Mouse (Mus musculus) spleen, adult 2 months (tissue): ENCODE results near the gene Tmem200b. TPM values are rescaled to one million over a fixed set of nuclear protein-coding genes. Genes with fewer than 3 reads are reported as not detected.

Experiments used
- DNase-seq, 2 experiments: peaks; one replicate each; pipeline versions ENCODE4 v3.0.0 to v3.0.0-alpha.2; 2012 to 2021; ENCODE audit warnings: low spot score in 2 of 2, low read depth in 1 of 2
- H3K27ac ChIP-seq: fragments of 200-500 bp; 2 replicates; pipeline ENCODE4 v1.5.1; 2012; ENCODE audit warnings: low read length, inconsistent platforms; ENCODE audit not compliant: insufficient read depth
- H3K27me3 ChIP-seq: fragments of 200-500 bp; 2 replicates; pipeline ENCODE4 v1.6.1; 2012; ENCODE audit warnings: mild to moderate bottlenecking, moderate library complexity, low read length, inconsistent platforms; ENCODE audit not compliant: control insufficient read depth, insufficient read depth
- H3K36me3 ChIP-seq: fragments of 200-500 bp; 2 replicates; pipeline ENCODE4 v1.6.1; 2012; ENCODE audit warnings: mild to moderate bottlenecking, low read length, inconsistent platforms; ENCODE audit not compliant: control insufficient read depth, insufficient read depth
- H3K4me1 ChIP-seq: fragments of 200-500 bp; 2 replicates; pipeline ENCODE4 v1.6.1; 2011; ENCODE audit warnings: inconsistent platforms; ENCODE audit not compliant: control insufficient read depth, insufficient read depth, insufficient read length
- H3K4me3 ChIP-seq: fragments of 200-500 bp; 2 replicates; pipeline ENCODE4 v1.5.1; 2011; ENCODE audit warnings: mild to moderate bottlenecking, inconsistent platforms; ENCODE audit not compliant: insufficient read depth, insufficient read length; ENCODE audit errors: extremely low read depth
- CTCF ChIP-seq: fragments of 200-500 bp; IDR thresholded peaks from 2 replicates; pipeline ENCODE4 v1.5.1; 2011; ENCODE audit warnings: mild to moderate bottlenecking, inconsistent platforms; ENCODE audit not compliant: insufficient read depth, insufficient read length, insufficient replicate concordance; ENCODE audit errors: extremely low read depth
- POLR2A ChIP-seq: fragments of 200-500 bp; IDR thresholded peaks from 2 replicates; pipeline ENCODE4 v1.6.1; 2011; ENCODE audit warnings: low read depth, low read length, inconsistent platforms
- WGBS: fragments of 180-500 bp; shearing (Covaris S2); methylation state at CpG from one replicate; pipeline ENCODE4 v1.1.7; 2018; 5-methylcytosine and 5-hydroxymethylcytosine counted together
- polyA plus RNA-seq: library from polyadenylated mRNA; depleted of rRNA; stranded (reverse); fragments of >200 nt; gene quantifications from 2 replicates; pipeline ENCODE4 v1.2.3, GENCODE M21; 2012; rRNA removed

Tmem200b gene
- polyA plus RNA-seq = 11.4 and 17.3 TPM in 2 replicates

- H3K27ac ChIP-seq = peak within 1 kb of the TSS; percentile 60; the same call in 1 of the 2 replicates
Observed at GRCm38 (mm10) chr4:131921461-131922346, at the start of gene Tmem200b. Tmem200b (plus strand) TSS chr4:131921771.

GRCm38 (mm10) chr4:131872672-131873292 is 48.8 kb upstream of the Tmem200b start:
- no peak for DNase-seq
- TF ChIP-seq CTCF (no peak), POLR2A (no peak)
- Histone ChIP-seq H3K27me3 (no peaks in the 10 kb centered on the region), H3K4me3 (peak overlapping the region; percentile 67), H3K36me3 (no peaks in the 10 kb centered on the region), H3K4me1 (peaks cover 8% of the 10 kb centered on the region; the same call in 1 of the 2 replicates), H3K27ac (peak overlapping the region; percentile 47; the same call in 1 of the 2 replicates)
- 3% methylated on average over 11 of the region's 11 CpGs for WGBS

More at GRCm38 (mm10) chr4:131921461-131922346, at the start of gene Tmem200b:
- Histone ChIP-seq H3K4me3 (peak within 1 kb of the TSS; percentile 46; the same call in 1 of the 2 replicates), H3K4me1 (peaks cover 7% of the 10 kb centered on the region; the same call in 1 of the 2 replicates), H3K27me3 (peaks cover 25% of the 10 kb centered on the region), H3K36me3 (peaks cover 30% of the 10 kb centered on the region)
- WGBS = 4% methylated on average over 118 of the region's 130 CpGs
- TF ChIP-seq POLR2A (no peak), CTCF (no peak)
- no peak for DNase-seq

GRCm38 (mm10) chr4:131873293-131874168 is 48.0 kb upstream of the Tmem200b start, which contains the start of gene Srsf4:
Srsf4 (plus strand) TSS chr4:131873617.
- no peaks in the 10 kb centered on the region for H3K36me3 ChIP-seq
- WGBS = 1% methylated on average over 102 of the region's 116 CpGs
- TF ChIP-seq POLR2A (peak; percentile 87), CTCF (no peak)
- H3K4me3 ChIP-seq = peak within 1 kb of the TSS; percentile 91
- peak; percentile 90 to 91 for DNase-seq
- peak within 1 kb of the TSS; percentile 98 for H3K27ac ChIP-seq
- H3K4me1 ChIP-seq = peaks cover 8% of the 10 kb centered on the region; the same call in 1 of the 2 replicates
- no peaks in the 10 kb centered on the region for H3K27me3 ChIP-seq

- DNase-seq = no peak
- peak overlapping the region; percentile 91 for H3K4me3 ChIP-seq
- H3K4me1 ChIP-seq = peaks cover 8% of the 10 kb centered on the region; the same call in 1 of the 2 replicates
- peak overlapping the region; percentile 98 for H3K27ac ChIP-seq
- TF ChIP-seq POLR2A (no peak), CTCF (no peak)
- H3K36me3 ChIP-seq = no peaks in the 10 kb centered on the region
- no peaks in the 10 kb centered on the region for H3K27me3 ChIP-seq
- WGBS = under 1% methylated on average over 20 of the region's 20 CpGs
Observed at GRCm38 (mm10) chr4:131874169-131874536, 47.4 kb upstream of the Tmem200b start.

- DNase-seq = no peak
- H3K4me1 ChIP-seq = peaks cover 8% of the 10 kb centered on the region; the same call in 1 of the 2 replicates
- H3K27ac ChIP-seq = peak overlapping the region; percentile 98
- H3K27me3 ChIP-seq = no peaks in the 10 kb centered on the region
- H3K4me3 ChIP-seq = peak overlapping the region; percentile 91
- 1% methylated on average over 11 of the region's 11 CpGs for WGBS
- no peak for TF ChIP-seq CTCF
- no peak for TF ChIP-seq POLR2A
- no peaks in the 10 kb centered on the region for H3K36me3 ChIP-seq
Observed at GRCm38 (mm10) chr4:131874567-131874966, 47.0 kb upstream of the Tmem200b start.

- no peak for DNase-seq
- H3K4me1 ChIP-seq = peaks cover 10% of the 10 kb centered on the region
Observed at GRCm38 (mm10) chr4:131875242-131875641, 46.3 kb upstream of the Tmem200b start.

More at GRCm38 (mm10) chr4:131875242-131875641, 46.3 kb upstream of the Tmem200b start:
- WGBS = 22% methylated on average over 3 of the region's 3 CpGs
- TF ChIP-seq CTCF = no peak
- Histone ChIP-seq H3K27me3 (no peaks in the 10 kb centered on the region), H3K36me3 (no peaks in the 10 kb centered on the region), H3K27ac (no peak overlapping the region), H3K4me3 (no peak overlapping the region)
